Mouse (Mus musculus) cerebellum, postnatal 10 days (tissue): ENCODE measurements around the gene Wasf3.
"Not testable (repeated sequence)": the region's sequence is repeated elsewhere in the genome, so short reads cannot be mapped to it uniquely, and the experiment has no call there.

Experiments
- DNase-seq, 2 experiments: peaks; one replicate each; pipeline ENCODE4 v3.0.0; 2021; ENCODE audit warnings: mixed read lengths in 2 of 2

The Wasf3 gene

DNA sequence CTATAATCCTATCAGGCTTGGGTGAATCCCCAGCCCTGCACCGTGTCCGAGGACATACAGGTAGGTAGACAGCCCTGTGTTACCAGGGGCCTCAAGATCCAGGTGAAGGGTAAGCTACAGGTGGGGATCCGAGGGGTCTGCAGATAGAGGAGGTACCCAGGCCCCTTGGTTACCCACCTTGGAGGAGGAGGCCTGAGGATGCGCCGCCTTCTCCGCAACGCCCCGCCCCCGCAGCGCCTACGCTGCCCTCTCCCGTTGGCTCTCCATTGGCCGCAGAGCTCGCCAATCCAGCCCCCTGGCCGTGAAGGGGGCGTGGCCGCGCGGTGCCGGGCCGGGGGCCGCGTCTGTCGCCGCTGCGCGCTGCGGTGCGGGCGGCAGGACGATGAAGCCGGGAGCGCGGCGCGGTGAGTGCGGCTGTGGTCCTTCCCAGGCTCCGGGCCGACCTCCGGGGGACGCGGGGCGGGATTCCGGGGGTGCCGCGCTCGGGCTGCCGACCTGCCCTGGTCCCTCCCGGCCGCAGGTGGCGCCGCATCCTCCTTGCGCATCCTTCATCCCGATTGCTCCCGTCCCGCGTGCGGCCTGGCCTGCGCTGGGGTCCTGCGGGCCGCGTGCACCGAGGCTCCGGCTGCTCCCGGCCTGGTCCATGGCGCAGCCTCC, at the start of gene Wasf3:
Wasf3 (plus strand) TSS at position 51 of the 657 bp plus-strand sequence.
- peak; percentile 98 to 99 for DNase-seq

DNA sequence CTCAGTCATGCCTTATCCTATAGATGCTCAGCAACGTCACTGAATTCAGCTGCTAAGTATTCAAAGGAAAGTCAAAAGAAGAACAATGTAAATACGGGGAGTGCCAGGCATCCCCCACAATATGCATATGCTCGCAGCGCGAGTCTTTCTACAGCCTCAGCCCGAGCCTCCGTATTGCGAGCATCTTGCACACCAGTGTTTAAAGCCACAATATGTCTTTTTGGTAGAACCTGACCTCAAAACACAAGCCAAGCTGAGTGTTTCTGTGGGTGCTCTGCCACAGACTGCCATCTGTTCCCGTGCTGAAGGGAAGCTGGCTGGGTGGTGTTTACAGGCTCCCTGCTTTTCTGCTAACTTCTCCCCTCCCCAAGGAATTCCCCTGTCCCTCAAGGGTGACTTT, 46.7 kb upstream of the Wasf3 start:
- DNase-seq, result no peak

DNA sequence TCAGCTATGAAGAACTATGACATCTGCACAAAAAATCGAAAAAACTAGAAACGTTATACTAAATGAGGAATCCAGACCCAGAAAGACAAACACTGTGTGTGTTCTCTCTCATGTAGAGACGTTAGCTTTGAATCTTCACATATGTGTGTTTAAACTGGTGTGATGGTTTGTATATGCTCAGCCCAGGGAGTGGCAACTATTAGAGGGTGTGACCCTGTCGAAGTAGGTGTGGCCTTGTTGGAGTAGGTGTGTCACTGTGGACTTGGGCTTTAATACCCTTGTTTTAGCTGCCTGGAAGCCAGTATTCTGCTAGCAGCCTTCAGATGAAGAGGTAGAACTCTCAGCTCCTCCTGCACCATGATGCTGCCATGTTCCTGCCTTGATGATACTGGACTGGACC, 44.7 kb upstream of the Wasf3 start:
- no peak for DNase-seq

DNA sequence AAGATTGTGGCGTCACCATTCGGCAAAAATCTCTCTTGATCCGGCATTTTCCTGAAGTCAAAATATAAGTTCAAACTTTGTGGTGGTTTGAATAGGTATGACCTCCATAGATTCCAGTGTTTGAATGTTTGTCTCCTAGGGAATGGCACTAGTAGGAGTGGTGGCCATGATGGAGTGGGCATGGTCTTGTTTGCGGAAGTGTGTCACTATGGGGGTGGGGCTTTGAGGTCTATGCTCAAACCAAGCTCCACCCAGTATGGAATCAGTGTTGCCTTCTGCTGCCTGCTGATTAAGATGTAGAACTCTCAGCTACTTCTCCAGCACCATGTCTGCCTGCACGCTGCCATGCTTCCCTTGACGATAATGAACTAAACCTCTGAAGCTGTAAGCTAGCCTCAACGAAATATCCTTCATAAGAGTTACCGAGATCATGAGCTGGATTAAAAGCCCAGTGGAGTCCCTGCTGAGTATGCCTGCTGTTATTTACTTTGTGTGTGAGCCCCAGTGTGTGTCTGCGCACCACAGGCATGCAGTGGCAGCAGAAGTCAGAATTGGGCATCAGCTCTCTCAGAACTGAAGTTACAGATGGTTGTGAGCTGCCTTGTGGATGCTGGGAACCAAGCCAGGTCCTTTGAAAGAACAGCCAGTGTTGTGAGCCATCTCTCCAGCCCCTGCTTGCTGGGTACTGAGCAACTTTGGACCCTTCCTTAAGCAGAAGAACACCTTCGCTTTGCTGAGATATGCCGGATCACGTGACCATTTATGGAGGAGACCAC, 39.7 kb upstream of the Wasf3 start:
- peak; percentile 59 for DNase-seq

DNA sequence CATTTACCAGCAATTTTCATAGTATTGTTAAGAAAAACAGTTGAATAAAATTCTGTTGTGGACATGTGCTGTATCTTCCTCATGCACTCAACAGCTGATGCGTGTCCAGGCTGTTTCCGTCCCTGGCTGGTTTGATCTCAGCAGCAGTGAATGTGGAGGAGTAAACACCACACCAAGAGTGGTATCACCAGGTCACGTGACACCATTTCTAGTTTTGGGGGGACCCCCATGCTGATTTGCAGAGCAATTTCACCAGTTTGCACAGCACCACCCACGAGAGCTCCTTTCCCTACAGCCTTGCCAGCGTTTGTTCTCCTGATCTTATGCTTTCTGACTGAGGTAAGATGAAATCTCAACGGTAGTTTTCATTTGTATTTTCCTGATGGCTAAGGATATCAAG, 37.7 kb upstream of the Wasf3 start:
- DNase-seq, result no peak

DNA sequence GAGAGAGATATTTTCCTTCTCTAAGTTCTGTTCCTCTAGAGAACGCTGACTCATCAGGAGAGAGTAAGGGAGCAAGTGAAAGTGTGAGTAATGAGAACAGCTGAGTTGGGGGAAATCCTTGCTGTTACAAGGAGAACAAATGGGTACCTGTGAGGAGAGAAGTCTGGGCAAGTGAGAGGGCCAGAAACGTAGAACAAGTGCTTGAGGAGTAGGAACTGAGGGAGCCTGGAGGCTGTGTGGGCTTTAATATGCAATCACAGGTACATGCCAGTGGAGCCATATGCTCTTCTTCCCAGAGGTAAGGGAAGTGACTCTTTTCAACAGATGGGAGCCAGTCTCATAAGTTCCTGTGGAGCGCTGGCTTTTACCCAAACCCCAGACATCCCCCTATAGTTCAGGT, 35.6 kb upstream of the Wasf3 start:
- DNase-seq, result peak; percentile 43 to 49

DNA sequence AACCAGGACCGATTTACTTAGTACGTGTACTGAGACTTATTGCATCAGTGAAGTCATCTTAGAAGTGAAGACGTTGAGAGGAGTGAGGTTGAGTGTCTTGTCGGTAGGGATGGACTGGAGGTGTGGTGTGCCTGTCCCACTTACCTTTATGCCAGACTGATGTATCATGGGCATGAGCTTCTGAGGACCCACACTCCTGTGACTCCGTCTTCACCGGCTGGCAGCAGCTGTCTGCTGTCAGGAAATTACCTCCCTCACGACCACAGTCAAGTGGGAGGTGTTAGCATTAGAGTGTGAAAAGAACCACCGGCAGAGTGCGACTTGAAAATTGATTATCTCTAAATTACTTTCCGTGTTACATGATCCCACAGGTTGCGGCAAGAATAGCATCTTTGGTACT, 34.0 kb upstream of the Wasf3 start:
- no peak for DNase-seq

DNA sequence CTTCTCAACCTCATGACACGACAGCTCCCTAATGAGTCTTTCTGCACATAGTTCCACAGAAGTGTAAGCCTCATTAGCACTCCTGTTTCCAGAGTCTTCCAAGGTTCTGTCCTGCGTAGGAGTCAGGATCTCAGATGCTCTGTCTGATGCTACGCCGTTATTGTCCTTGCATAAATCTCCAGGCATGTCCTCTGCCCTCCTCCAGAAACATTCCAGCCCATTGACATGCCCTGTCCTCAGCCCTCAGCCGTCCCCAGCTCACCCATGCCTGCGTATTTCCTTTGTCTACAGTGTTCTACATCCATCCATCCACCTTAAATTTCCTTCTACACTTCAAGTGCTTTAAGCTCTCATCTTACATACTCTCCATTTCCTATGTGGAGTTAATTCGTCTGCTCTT, 32.8 kb upstream of the Wasf3 start:
- no peak for DNase-seq

DNA sequence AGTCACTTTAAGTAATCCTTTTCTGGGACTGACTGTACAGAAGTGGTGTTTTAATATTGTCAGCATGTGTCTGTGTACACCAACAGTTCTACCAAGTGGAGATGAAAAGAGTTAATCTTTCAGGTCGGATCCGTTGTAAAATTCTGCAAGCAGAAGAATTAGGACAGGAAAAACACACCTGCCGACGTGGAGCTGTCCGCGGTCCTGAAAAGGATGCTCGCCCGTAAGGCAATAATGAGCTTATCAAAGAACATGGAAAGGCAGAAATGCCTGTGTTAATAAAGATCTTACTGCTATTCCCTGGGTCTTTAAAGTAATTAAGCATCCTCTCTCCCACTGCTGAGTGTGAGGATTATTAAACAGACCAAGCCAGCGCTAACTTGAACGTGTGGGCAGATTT, 24.4 kb upstream of the Wasf3 start:
- no peak for DNase-seq

DNA sequence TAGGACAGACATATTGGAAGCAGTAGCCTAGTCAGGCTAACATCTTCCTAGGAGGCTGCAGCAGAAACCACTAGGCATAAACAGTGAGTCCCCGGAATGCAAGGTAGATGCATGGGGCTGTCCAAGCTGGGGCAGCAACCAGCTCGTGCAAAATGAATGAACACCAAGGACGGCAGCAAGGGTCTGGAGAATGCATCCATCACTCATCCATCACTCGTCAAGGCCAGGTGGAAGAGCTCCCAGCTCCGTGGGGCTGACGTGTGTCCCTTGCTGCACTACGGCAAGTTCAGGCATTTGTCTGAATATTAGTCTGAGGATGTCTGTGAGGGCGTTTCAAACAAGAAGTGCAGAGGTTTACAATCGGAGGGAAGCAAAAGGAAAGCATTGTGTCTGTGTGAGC, 22.1 kb upstream of the Wasf3 start:
- DNase-seq, result no peak

DNA sequence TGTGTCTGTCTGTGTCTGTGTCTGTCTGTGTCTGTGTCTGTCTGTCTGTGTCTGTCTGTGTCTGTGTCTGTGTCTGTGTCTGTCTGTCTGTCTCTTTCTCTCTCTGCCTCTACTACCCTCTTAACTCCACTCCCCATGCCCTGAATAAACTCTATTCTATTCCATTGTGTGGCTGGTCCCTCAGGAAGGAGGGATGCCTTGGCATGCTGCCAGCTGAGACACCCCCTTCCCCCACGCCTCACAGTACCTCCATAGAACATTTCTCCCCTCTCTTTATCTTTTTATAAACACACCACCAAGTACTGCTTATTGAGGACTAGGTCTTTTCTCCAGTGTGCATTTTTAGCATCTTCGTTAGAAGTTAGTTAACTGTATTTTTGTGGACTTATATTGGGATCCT, 16.4 kb upstream of the Wasf3 start:
- DNase-seq, result peak; percentile 60 to 64

DNA sequence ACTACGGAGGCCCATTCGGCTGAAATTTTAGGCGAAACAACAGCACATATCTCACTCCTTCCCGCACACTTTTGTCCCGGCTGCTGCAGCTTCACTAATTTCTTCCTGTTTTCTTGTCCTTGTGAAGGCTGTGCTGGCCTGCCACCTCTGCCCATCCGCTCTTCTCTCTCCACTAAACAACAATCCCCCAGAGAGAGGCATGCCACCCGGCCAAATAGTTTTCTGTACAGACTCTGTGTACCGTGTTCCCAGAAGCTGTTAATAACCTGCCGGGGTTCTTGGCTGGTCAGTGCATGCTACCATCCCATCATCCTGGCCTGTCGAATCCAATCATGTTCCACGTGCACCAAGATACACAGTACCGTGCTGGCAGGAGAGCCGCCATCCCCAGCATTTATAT, 15.8 kb upstream of the Wasf3 start:
- peak; percentile 73 to 79 for DNase-seq

DNA sequence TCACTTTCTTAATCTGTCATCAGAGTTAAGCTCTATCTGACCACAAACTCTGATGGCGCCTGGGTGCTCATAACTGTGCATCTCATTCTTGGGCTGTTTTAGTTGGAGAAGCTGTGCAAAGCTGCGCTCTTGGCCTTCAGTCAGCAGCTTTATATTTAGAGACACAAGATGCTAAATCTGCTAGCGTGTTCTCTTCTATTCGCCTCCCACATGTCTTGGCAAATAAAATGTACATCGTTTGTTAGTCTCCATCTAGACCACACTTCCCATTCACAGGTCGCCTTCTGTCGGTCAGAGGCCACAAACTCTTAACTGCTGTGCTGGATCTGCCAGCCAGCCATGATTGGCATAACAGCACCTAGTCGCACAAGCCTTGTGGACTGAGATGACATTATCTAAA, 14.0 kb upstream of the Wasf3 start:
- DNase-seq, result no peak

DNA sequence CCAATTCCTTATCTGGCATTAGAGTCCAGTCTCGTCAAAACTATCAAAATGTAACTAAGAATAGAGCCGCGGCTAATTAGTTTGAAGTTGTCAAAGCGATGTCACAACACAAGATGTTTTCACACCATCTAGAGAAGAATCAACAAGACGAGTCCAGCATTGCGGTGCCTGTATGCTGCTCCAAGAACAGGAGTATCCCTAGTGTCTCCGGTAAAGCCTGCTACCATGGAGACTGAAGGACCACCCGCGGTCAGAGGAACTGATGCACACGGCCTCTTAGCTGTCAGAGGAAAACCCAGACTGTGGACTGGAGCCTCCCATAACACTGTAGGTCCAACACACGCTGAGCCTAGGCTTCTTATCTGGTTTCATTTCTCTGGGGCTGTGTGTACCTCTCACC, 11.5 kb upstream of the Wasf3 start:
- DNase-seq, result peak in 1 of 2 experiments; percentile 46

DNA sequence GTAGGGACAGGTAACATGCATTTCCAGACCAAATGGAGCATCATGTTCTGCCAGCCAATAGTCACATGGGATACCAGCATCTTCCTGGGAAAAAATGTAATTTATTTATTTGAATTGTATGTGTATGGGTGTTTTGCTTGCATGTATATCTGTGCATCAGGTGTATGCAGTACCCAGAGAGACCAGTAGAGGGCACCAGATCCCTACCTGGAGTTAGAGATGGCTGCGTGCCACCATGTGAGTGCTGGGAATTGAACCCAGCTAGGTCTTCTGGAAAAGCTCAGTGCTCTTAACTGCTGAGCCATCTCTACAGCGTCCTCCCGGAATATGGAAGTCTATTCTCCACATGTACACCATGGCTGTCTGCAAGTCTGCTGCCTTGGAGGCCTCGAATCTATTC, 8.2 kb upstream of the Wasf3 start:
- peak; percentile 49 to 62 for DNase-seq

DNA sequence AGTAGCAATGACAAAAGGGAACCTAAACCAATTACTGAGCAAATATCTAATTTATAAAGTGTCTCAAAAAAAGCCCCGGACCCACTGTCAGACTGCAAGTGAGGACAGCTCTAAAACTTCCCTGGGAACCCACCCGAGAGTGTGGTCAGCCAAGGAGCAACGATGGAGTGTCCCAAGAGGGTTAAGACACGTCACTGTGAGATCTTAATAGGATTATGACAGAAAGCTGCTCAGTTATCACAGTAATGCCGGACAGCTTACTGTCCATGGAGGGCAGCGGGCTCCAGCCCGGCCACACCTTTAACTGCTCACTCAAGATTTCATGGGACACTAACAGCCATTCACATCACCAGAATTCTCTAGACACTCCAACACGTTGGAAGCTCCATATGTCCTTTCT, 4.7 kb upstream of the Wasf3 start:
- DNase-seq, result no peak

DNA sequence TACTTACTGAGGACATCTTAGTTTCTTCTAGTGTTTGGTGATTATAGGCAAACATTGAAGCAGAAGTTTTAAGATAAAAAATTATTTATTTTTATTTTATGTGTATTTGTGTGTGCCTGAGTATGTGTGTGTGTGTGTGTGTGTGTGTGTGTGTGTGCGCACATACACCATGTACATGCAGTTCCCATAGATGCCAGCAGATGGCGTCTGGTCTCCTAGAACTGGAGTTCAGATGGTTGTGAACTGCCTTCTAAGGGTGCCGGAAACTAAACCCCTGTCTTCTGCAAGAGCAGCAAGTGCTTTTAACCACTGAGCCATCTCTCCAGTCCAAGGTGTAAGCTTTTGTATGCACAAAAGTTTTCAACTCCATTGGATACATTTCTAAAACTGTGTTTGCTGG, 2.5 kb upstream of the Wasf3 start:
- peak; percentile 44 to 66 for DNase-seq

DNA sequence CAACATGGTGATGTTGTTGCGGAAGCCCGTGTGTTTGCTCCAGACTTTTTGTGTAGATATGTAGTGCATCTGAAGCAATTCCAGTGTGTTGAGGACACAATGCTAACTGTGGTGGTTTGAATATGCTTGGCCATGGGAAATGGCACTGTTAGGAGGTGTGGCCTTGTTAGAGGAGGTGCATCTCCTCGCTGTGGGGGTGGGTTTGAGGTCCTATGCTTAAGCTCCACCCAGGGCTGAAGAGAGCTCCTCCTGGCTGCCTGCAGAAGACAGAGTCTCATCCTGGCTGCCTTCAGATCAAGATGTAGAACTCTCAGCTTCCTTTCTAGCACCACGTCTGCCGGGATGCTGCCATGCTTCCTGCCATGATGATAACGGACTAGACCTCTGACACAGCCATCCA, 1.4 kb upstream of the Wasf3 start:
- no peak for DNase-seq

DNA sequence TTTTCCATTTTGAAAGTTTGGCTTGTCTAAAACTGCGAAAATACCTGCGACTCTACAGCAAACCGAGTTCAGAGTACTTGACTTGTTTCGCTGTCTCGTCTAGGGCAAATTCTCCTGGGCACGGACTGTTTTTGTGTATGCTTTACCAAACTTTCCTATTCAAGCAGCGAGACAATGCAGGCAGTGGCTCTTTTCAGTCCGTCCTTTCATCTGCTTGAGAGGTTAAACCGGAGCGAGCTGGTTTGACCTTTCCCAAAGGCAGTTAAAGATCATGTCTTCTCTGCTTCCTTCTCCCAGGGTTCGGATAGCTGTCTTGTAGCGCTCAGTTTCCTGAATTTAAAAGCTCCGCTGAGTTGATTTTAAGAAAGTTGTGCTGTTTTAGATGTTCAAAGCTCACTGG, 1.2 kb downstream of the Wasf3 start:
- DNase-seq, result no peak

DNA sequence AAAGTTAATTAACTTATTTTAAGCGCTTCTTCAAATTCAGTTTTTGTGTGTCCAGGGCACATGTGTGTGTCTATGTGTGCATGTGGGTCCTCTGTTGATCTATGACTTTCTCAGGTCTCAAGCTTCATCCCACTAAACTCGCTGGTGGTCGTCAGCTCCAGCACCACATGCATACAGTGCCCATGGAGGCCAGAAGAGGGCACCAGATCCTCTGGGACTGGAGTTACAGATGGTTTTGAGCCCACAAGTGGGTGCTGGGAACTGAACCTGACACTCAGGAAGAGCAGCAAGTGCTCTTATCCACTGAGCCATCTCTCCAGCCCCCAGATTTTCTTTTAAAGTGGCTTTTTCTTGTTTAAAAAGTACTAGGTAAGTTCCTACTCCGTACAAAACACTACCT, 2.1 kb downstream of the Wasf3 start:
- DNase-seq, result no peak

DNA sequence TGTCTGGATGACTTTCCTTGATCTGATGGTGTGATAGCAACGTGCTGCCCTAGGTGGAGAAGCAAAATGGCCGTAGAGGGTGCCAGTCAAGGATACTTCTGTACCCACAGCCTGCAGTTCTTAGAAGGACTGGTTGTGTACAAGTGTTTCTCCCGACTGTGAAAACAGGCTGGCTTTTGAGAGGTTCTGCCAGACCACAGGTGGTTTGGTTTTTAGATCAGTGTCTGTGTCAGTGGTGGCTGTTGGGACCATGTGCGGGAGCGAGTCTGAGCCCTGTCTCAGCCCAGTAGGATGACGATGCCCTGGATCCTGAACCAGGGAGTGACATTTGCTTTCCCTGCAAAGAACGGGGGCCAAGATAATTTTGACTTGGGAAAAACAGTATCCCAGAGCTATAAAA, 9.8 kb downstream of the Wasf3 start:
- peak in 1 of 2 experiments; percentile 25 for DNase-seq

DNA sequence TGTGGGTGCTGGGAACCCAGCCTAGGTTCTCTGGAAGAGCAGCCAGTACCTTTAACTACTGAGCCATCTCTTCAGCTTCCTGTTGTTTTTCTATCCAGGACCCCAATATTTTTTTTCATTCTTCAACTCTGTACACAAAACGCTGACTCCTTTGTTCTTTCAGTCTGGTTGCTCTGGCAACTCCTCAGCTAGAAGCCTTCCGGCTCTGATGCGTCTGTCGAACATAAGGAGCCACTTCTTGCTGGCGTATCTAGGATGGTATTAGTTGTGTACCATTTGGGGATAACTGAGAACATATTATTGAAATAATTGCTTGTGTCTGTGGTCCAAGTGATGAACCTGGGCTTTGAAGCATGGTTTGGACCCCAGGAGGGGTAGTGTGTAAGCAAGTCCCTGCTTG, 12.5 kb downstream of the Wasf3 start:
- DNase-seq, result no peak

DNA sequence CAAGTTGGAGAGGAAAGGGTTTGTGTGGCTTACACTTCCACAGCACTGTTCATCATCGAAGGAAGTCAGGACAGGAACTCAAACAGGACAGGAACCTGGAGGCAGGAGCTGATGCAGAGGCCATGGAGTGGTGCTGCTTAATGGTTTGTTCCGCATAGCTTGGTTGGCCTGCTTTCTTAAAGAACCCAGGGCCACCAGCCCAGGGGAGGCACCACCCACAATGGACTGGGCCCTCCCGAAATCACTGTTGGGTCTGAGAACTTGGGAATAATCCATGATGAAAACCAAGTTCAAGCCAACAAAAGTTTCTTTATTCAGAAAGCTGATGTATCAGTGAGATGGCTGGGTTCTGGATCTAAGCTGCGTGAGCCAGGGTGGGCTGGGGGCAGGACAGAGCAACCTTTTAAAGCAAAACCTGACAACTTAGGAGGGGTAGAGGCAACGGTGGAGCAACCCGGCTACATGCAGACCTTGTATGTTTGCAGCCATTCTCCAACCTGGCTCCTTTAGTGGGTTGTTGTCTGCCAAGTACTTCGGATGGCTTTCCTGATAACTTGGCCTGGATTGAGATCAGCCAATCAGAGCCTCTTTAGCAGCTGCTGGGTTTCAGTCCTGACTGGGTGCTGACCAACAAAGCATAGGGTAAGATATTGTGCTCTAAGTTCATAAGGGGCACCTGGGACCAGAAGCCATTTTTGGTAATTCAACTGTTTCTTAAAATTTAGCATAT, 13.8 kb downstream of the Wasf3 start:
- no peak for DNase-seq

DNA sequence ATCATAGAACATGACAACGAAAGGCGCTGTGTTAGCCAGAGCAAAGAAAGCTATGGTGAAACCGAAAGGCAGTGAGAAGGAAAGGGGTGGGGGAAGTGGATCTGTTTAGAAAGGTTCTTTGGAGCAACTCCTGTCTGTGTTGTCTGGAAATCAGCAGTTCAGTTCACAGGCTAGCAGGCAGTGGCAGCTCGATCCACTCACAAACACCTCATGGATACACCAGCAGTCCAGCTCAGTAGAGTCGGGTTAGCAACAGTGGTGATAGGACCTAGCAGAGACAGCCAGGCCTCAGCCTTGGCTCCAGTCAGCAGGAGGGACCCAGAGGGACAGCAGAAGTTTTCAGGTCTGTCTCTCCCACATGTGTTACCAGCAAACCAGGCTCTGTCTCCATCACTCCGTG, 16.2 kb downstream of the Wasf3 start:
- not testable (repeated sequence) for DNase-seq
